ENCODE assay signal across 1 mouse cellular context in genomic region chr10:86526357-86526874, GRCm38 (mm10). TPM values are rescaled to one million over a fixed set of nuclear protein-coding genes. Genes with fewer than 3 reads are reported as not detected.
"Had no signal": no experiment of that assay in that cellular context is flagged by ENCODE, and none has a peak within 500 bp of the region (broad histone marks: within the 10 kb centered on the region; RNA-seq: fewer than 3 reads in every experiment).

No protein-coding gene starts in this region.

RNA-seq across cellular contexts. Expression of gene Syn3, which starts 27.7 kb away (rescaled TPM):
- polyA plus RNA-seq: inflammation-experienced regulatory T-cells, adult 6 months had no signal
